Mouse (Mus musculus): ENCODE results near the gene A2ml1. TPM values are rescaled to one million over a fixed set of nuclear protein-coding genes. Genes with fewer than 3 reads are reported as not detected.

Gene A2ml1
- polyA plus RNA-seq, 1 experiment from 2014 or later = 0.64 TPM

- Histone ChIP-seq H3K9me3 (ENCODE audit: low read depth, low read length) (no peaks in the 10 kb centered on the region), H3K36me3 (ENCODE audit: insufficient read depth) (no peaks in the 10 kb centered on the region), H3K4me2 (no peak overlapping the region), H3K27ac (ENCODE audit: low read depth) (no peak overlapping the region), H3K4me3 (ENCODE audit: low read depth, low read length) (no peak overlapping the region), H3K4me1 (ENCODE audit: insufficient read depth) (no peaks in the 10 kb centered on the region), H3K9ac (no peak overlapping the region), H3K27me3 (ENCODE audit: insufficient read depth, low read length) (no peaks in the 10 kb centered on the region)
- no peak for TF ChIP-seq CTCF (IDR thresholded peaks at IDR 0.05; ENCODE audit: low read depth)
- DNase-seq = no peak
- WGBS = 25% methylated on average over 4 of the region's 4 CpGs
- ATAC-seq (ENCODE audit: insufficient read depth) = no peak
Observed at GRCm38 (mm10) chr6:128528491-128528890, 52.9 kb downstream of the A2ml1 start.

- Histone ChIP-seq H3K4me2 (no peak overlapping the region), H3K36me3 (ENCODE audit: insufficient read depth) (no peaks in the 10 kb centered on the region), H3K27me3 (ENCODE audit: insufficient read depth, low read length) (no peaks in the 10 kb centered on the region), H3K27ac (ENCODE audit: low read depth) (no peak overlapping the region), H3K9ac (no peak overlapping the region), H3K9me3 (ENCODE audit: low read depth, low read length) (no peaks in the 10 kb centered on the region), H3K4me3 (ENCODE audit: low read depth, low read length) (no peak overlapping the region), H3K4me1 (ENCODE audit: insufficient read depth) (no peaks in the 10 kb centered on the region)
- TF ChIP-seq CTCF (IDR thresholded peaks at IDR 0.05; ENCODE audit: low read depth) = no peak
- ATAC-seq (ENCODE audit: insufficient read depth) = no peak
- DNase-seq = no peak
- 48% methylated on average over 1 of the region's 1 CpGs for WGBS
Observed at GRCm38 (mm10) chr6:128527110-128527509, 54.3 kb downstream of the A2ml1 start.

GRCm38 (mm10) chr6:128526601-128527000 is 54.8 kb downstream of the A2ml1 start, which contains the start of gene Pzp:
Gene Pzp (minus strand): TSS chr6:128526720.
- no peaks in the 10 kb centered on the region for H3K9me3 ChIP-seq (ENCODE audit: low read depth, low read length)
- ATAC-seq (ENCODE audit: insufficient read depth) (no peak), DNase-seq (no peak)
- 78% methylated on average over 4 of the region's 4 CpGs for WGBS
- no peak within 1 kb of the TSS for H3K4me2 ChIP-seq
- no peaks in the 10 kb centered on the region for H3K4me1 ChIP-seq (ENCODE audit: insufficient read depth)
- no peak within 1 kb of the TSS for H3K27ac ChIP-seq (ENCODE audit: low read depth)
- H3K27me3 ChIP-seq (ENCODE audit: insufficient read depth, low read length) = no peaks in the 10 kb centered on the region
- H3K9ac ChIP-seq = no peak within 1 kb of the TSS
- no peaks in the 10 kb centered on the region for H3K36me3 ChIP-seq (ENCODE audit: insufficient read depth)
- no peak for TF ChIP-seq CTCF (IDR thresholded peaks at IDR 0.05; ENCODE audit: low read depth)
- H3K4me3 ChIP-seq (ENCODE audit: low read depth, low read length) = no peak within 1 kb of the TSS

- Histone ChIP-seq H3K4me2 (no peak overlapping the region), H3K9ac (no peak overlapping the region), H3K9me3 (ENCODE audit: low read depth, low read length) (no peaks in the 10 kb centered on the region), H3K27ac (ENCODE audit: low read depth) (no peak overlapping the region), H3K4me1 (ENCODE audit: insufficient read depth) (no peaks in the 10 kb centered on the region), H3K4me3 (ENCODE audit: low read depth, low read length) (no peak overlapping the region), H3K27me3 (ENCODE audit: insufficient read depth, low read length) (no peaks in the 10 kb centered on the region), H3K36me3 (ENCODE audit: insufficient read depth) (no peaks in the 10 kb centered on the region)
- no peak for TF ChIP-seq CTCF (IDR thresholded peaks at IDR 0.05; ENCODE audit: low read depth)
- 88% methylated on average over 4 of the region's 4 CpGs for WGBS
- ATAC-seq (ENCODE audit: insufficient read depth) (no peak), DNase-seq (no peak)
Observed at GRCm38 (mm10) chr6:128525801-128526200, 55.6 kb downstream of the A2ml1 start.

GRCm38 (mm10) chr6:128523360-128523759 is 58.0 kb downstream of the A2ml1 start:
- ATAC-seq (ENCODE audit: insufficient read depth) = no peak
- Histone ChIP-seq H3K27me3 (ENCODE audit: insufficient read depth, low read length) (no peaks in the 10 kb centered on the region), H3K27ac (ENCODE audit: low read depth) (no peak overlapping the region), H3K4me2 (no peak overlapping the region), H3K9me3 (ENCODE audit: low read depth, low read length) (no peaks in the 10 kb centered on the region), H3K36me3 (ENCODE audit: insufficient read depth) (no peaks in the 10 kb centered on the region), H3K4me1 (ENCODE audit: insufficient read depth) (no peaks in the 10 kb centered on the region), H3K4me3 (ENCODE audit: low read depth, low read length) (no peak overlapping the region), H3K9ac (no peak overlapping the region)
- TF ChIP-seq CTCF (IDR thresholded peaks at IDR 0.05; ENCODE audit: low read depth) = no peak
- DNase-seq = no peak
- WGBS = 81% methylated on average over 3 of the region's 3 CpGs

GRCm38 (mm10) chr6:128519159-128519558 is 62.2 kb downstream of the A2ml1 start:
- Histone ChIP-seq H3K27me3 (ENCODE audit: insufficient read depth, low read length) (no peaks in the 10 kb centered on the region), H3K4me1 (ENCODE audit: insufficient read depth) (no peaks in the 10 kb centered on the region), H3K9me3 (ENCODE audit: low read depth, low read length) (no peaks in the 10 kb centered on the region), H3K4me2 (no peak overlapping the region), H3K27ac (ENCODE audit: low read depth) (no peak overlapping the region), H3K4me3 (ENCODE audit: low read depth, low read length) (no peak overlapping the region), H3K36me3 (ENCODE audit: insufficient read depth) (no peaks in the 10 kb centered on the region), H3K9ac (no peak overlapping the region)
- WGBS = 75% methylated on average over 7 of the region's 7 CpGs
- DNase-seq (no peak), ATAC-seq (ENCODE audit: insufficient read depth) (no peak)
- no peak for TF ChIP-seq CTCF (IDR thresholded peaks at IDR 0.05; ENCODE audit: low read depth)

- DNase-seq (no peak), ATAC-seq (ENCODE audit: insufficient read depth) (no peak)
- Histone ChIP-seq H3K4me1 (ENCODE audit: insufficient read depth) (no peaks in the 10 kb centered on the region), H3K27ac (ENCODE audit: low read depth) (no peak overlapping the region), H3K9ac (no peak overlapping the region), H3K36me3 (ENCODE audit: insufficient read depth) (no peaks in the 10 kb centered on the region), H3K4me2 (no peak overlapping the region), H3K27me3 (ENCODE audit: insufficient read depth, low read length) (no peaks in the 10 kb centered on the region), H3K4me3 (ENCODE audit: low read depth, low read length) (no peak overlapping the region), H3K9me3 (ENCODE audit: low read depth, low read length) (no peaks in the 10 kb centered on the region)
- no peak for TF ChIP-seq CTCF (IDR thresholded peaks at IDR 0.05; ENCODE audit: low read depth)
- 69% methylated on average over 2 of the region's 2 CpGs for WGBS
Observed at GRCm38 (mm10) chr6:128505676-128506236, 75.7 kb downstream of the A2ml1 start.

- ATAC-seq (ENCODE audit: insufficient read depth) = no peak
Observed at GRCm38 (mm10) chr6:128504743-128505142, 76.7 kb downstream of the A2ml1 start.

More at GRCm38 (mm10) chr6:128504743-128505142, 76.7 kb downstream of the A2ml1 start:
- no peaks in the 10 kb centered on the region for H3K9me3 ChIP-seq (ENCODE audit: low read depth, low read length)
- DNase-seq = no peak
- H3K9ac ChIP-seq = no peak overlapping the region
- H3K4me1 ChIP-seq (ENCODE audit: insufficient read depth) = no peaks in the 10 kb centered on the region
- 68% methylated on average over 5 of the region's 5 CpGs for WGBS
- no peak overlapping the region for H3K4me2 ChIP-seq
- H3K36me3 ChIP-seq (ENCODE audit: insufficient read depth) = no peaks in the 10 kb centered on the region
- TF ChIP-seq CTCF (IDR thresholded peaks at IDR 0.05; ENCODE audit: low read depth) = no peak
- no peaks in the 10 kb centered on the region for H3K27me3 ChIP-seq (ENCODE audit: insufficient read depth, low read length)
- no peak overlapping the region for H3K27ac ChIP-seq (ENCODE audit: low read depth)
- H3K4me3 ChIP-seq (ENCODE audit: low read depth, low read length) = no peak overlapping the region
